Mouse (Mus musculus) urinary bladder, adult 18-20 months (tissue): ENCODE measurements at regions not wholly inside any gene's neighbourhood (a gene's known extent, or its start where the extent isn't known, plus 50 kb on each side); places are given as distances from the start of the nearest gene placed in this dataset.

Experiments
- DNase-seq, 2 experiments: peaks; one replicate each; pipeline ENCODE4 v3.0.0; 2022; ENCODE audit warnings: low spot score in 2 of 2, mixed read lengths in 2 of 2

- DNase-seq, result no peak
Observed at GRCm38 (mm10) chr13:72691783-72692729, 63.4 kb downstream of the Irx2 start.

- no peak for DNase-seq
Observed at GRCm38 (mm10) chr13:72707469-72707868, 78.8 kb downstream of the Irx2 start.

- no peak for DNase-seq
Observed at GRCm38 (mm10) chr13:72708728-72709127, 80.1 kb downstream of the Irx2 start.

- no peak for DNase-seq
Observed at GRCm38 (mm10) chr13:72710051-72710450, 81.4 kb downstream of the Irx2 start.

GRCm38 (mm10) chr13:72711136-72711535 lies 82.5 kb downstream of the Irx2 start:
- DNase-seq, result no peak

GRCm38 (mm10) chr13:72711842-72712330 lies 83.3 kb downstream of the Irx2 start:
- no peak for DNase-seq

- DNase-seq, result no peak
Observed at GRCm38 (mm10) chr13:72714793-72715192, 86.2 kb downstream of the Irx2 start.

GRCm38 (mm10) chr13:72715959-72716680 lies 87.5 kb downstream of the Irx2 start:
- DNase-seq, result peak in 1 of 2 experiments; percentile 14

- DNase-seq, result no peak
Observed at GRCm38 (mm10) chr13:72727126-72727525, 98.5 kb downstream of the Irx2 start.

- DNase-seq, result peak in 1 of 2 experiments; percentile 23
Observed at GRCm38 (mm10) chr13:72735916-72736315, 107.3 kb downstream of the Irx2 start.

GRCm38 (mm10) chr13:72736992-72737391 lies 108.4 kb downstream of the Irx2 start:
- DNase-seq, result no peak

GRCm38 (mm10) chr13:72747187-72747586 lies 118.6 kb downstream of the Irx2 start:
- no peak for DNase-seq

- no peak for DNase-seq
Observed at GRCm38 (mm10) chr13:72755036-72755435, 126.4 kb downstream of the Irx2 start.

GRCm38 (mm10) chr13:72762481-72762880 lies 133.9 kb downstream of the Irx2 start:
- DNase-seq, result no peak

- no peak for DNase-seq
Observed at GRCm38 (mm10) chr13:72763337-72763736, 134.7 kb downstream of the Irx2 start.

GRCm38 (mm10) chr13:72767306-72767705 lies 138.7 kb downstream of the Irx2 start:
- DNase-seq, result no peak

- peak in 1 of 2 experiments; percentile 2 for DNase-seq
Observed at GRCm38 (mm10) chr13:72769007-72769595, 140.5 kb downstream of the Irx2 start.

GRCm38 (mm10) chr13:72783026-72783726 lies 154.6 kb downstream of the Irx2 start:
- no peak for DNase-seq

- DNase-seq, result no peak
Observed at GRCm38 (mm10) chr13:72783727-72784070, 155.1 kb downstream of the Irx2 start.

- no peak for DNase-seq
Observed at GRCm38 (mm10) chr13:72792695-72793094, 164.1 kb downstream of the Irx2 start.

- DNase-seq, result no peak
Observed at GRCm38 (mm10) chr13:72800021-72800420, 171.4 kb downstream of the Irx2 start.

GRCm38 (mm10) chr13:72800546-72800945 lies 171.9 kb downstream of the Irx2 start:
- no peak for DNase-seq
